Mouse (Mus musculus) heart, postnatal 0 days (tissue): ENCODE data around the gene Txnrd3.

Source experiments
- CTCF ChIP-seq: IDR thresholded peaks from 2 replicates; pipeline ENCODE4 v1.5.1; 2016; ENCODE audit warnings: antibody characterized with exemption, control low read depth, low read depth
- EP300 ChIP-seq: IDR thresholded peaks from 2 replicates; pipeline ENCODE4 v1.6.1; 2016; ENCODE audit warnings: antibody characterized with exemption, low read depth

DNA sequence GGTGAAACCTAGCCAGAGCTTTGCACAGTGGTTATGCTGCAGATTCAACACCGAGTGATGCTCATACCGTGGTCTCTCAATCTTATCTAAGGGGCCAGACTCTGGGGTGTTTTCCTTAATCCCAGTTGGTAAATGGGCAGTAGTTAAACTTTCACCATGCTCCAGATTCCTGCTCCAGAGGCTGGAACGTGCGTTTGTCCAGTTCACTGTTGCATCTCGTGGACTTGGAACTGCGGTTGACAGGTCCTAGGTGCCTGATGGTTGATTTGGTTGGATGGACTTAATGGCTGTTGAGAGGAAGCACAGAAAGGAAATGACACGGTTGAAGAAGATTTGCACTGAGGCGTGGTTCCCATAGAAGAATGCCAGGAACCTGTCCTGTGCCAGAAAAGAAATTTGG is 6.1 kb downstream of the Txnrd3 start:
- TF ChIP-seq CTCF = no peak
- TF ChIP-seq EP300 = no peak
